Mouse (Mus musculus): ENCODE measurements around the gene Topaz1. TPM values are rescaled to one million over a fixed set of nuclear protein-coding genes. Genes with fewer than 3 reads are reported as not detected.
"Not testable (repeated sequence)": the region's sequence is repeated elsewhere in the genome, so short reads cannot be mapped to it uniquely, and the experiment has no call there.

Topaz1 gene
- polyA plus RNA-seq, 1 experiment from 2014 or later = not detected

DNA sequence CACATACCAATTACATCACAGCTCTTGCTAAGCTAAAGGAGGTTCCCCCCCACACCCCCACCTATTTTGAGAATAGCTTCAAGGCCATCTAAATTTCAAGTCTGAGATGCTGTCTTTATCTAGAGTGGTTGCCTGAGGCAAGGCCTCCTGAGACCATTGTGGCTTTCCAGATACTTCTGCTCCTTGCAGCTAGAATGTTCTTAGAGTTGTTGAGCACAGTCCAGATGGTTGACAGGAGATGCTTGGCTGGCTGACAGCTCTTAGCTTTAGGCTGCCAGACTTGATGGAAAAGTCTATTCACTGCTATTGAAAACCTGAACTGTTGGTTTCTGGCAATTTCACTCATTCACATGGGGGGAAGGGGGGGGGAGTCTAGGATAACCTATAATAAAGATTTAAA, 99.0 kb downstream of the Topaz1 start:
- no peak overlapping the region for H3K4me2 ChIP-seq (replicated peaks)
- H3K4me3 ChIP-seq = no peak overlapping the region

DNA sequence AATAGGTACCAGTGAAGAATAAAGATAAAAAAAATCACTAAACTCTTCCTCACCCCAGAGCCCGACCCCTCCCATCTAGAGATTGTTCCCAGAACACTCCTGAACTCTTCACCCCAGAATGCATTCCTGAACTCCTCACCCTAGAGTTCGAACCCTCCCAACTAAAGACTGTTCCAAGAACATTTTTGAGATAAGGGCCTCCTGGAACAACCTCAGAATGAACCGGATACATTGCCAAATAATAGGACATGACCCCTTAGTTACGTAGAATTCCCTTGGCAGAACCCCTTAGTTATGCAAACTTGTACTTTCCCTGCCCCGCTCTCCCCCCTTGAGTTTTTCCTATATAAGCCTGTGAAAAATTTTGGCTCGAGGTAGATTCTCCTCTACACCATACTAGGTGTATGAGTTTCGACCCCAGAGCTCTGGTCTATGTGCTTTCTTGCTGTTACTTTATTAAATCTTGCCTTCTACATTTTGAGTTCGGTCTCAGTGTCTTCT, 100.7 kb downstream of the Topaz1 start:
- not testable (repeated sequence) for H3K27me3 ChIP-seq; ATAC-seq (ENCODE audit: insufficient number of reproducible peaks, insufficient read depth, low FRiP score, low TSS enrichment); H3K4me1 ChIP-seq; H3K9ac ChIP-seq; H3K9me3 ChIP-seq; H3K27ac ChIP-seq; H3K4me2 ChIP-seq (replicated peaks); H3K4me3 ChIP-seq
- H3K36me3 ChIP-seq = peaks cover 43% of the 10 kb centered on the region
- 92% methylated on average over 7 of the region's 8 CpGs for WGBS

More for the DNA sequence above, 99.0 kb downstream of the Topaz1 start:
- Histone ChIP-seq H3K9ac (no peak overlapping the region), H3K27me3 (no peaks in the 10 kb centered on the region), H3K27ac (no peak overlapping the region), H3K4me1 (no peaks in the 10 kb centered on the region), H3K36me3 (peaks cover 26% of the 10 kb centered on the region), H3K9me3 (no peaks in the 10 kb centered on the region)
- ATAC-seq (ENCODE audit: insufficient number of reproducible peaks, insufficient read depth, low FRiP score, low TSS enrichment) = no peak

Other genes starting within 250 kb of the Topaz1 start
- gene Tcaim, start 58.2 kb downstream of the Topaz1 start, polyA plus RNA-seq (2016; fragmentation: Nextera tagmentation; extraction: Ambion mirVana) = 7.6 and 8.1 TPM in 2 replicates
- 0.55 and 0.67 TPM in 2 replicates for gene Gm35549, start 96.7 kb downstream of the Topaz1 start, polyA plus RNA-seq (2016; fragmentation: Nextera tagmentation; extraction: Ambion mirVana)
- gene Zfp445, start 118.7 kb downstream of the Topaz1 start, polyA plus RNA-seq (2016; fragmentation: Nextera tagmentation; extraction: Ambion mirVana) = 100 and 109 TPM in 2 replicates
- 3.9 and 4.3 TPM in 2 replicates for gene Zkscan7, start 138.3 kb downstream of the Topaz1 start, polyA plus RNA-seq (2016; fragmentation: Nextera tagmentation; extraction: Ambion mirVana)
- gene Zfp105, start 175.7 kb downstream of the Topaz1 start, polyA plus RNA-seq (2016; fragmentation: Nextera tagmentation; extraction: Ambion mirVana) = 29.0 and 30.8 TPM in 2 replicates
- gene 1110059G10Rik, start 203.7 kb downstream of the Topaz1 start, polyA plus RNA-seq (2016; fragmentation: Nextera tagmentation; extraction: Ambion mirVana) = 29.7 and 31.7 TPM in 2 replicates
- gene Kif15, start 203.7 kb downstream of the Topaz1 start, polyA plus RNA-seq (2016; fragmentation: Nextera tagmentation; extraction: Ambion mirVana) = 66.7 and 70.8 TPM in 2 replicates

All from embryonic facial prominence, embryonic 12.5 days (tissue).